Mouse (Mus musculus): ENCODE results near the gene Man1c1.

DNA sequence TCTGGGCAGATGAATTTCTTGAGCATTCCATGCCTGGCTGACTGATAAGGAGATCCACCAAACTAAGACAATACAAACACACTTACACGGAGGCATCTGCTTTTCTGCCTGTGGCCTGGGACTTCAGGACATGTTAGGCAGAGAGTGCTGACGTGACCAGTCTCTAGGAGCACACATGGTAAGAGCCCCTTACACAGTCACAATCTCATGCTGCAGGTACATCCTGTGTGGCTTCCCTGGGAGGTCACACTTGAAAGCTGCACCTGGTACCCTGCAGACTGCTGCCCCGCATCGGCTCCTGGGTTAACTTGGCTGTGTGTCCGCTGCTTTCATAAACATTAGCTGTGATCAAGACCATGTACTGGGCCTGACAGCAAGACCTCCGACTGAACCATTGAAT, 59.7 kb downstream of the Man1c1 start:
- TF ChIP-seq CTCF (IDR thresholded peaks at IDR 0.05; ENCODE audit: low read depth) (no peak), EP300 (optimal IDR thresholded peaks at IDR 0.05) (no peak)
